Mouse (Mus musculus) lung, embryonic 14.5 days (tissue): Measurements from ENCODE around the gene Parp4. TPM values are rescaled to one million over a fixed set of nuclear protein-coding genes. Genes with fewer than 3 reads are reported as not detected.

Experiments used
- ATAC-seq: fragments of 200-750 bp; cut with Nextera tagmentation; 2 replicates; pipeline ENCODE4 v1.8.0; 2017; ENCODE audit warnings: mild to moderate bottlenecking, moderate TSS enrichment, moderate library complexity; ENCODE audit not compliant: insufficient read depth
- DNase-seq: peaks from one replicate; pipeline ENCODE4 v3.0.0-alpha.2; 2015
- H3K27ac ChIP-seq: fragments of 300-500 bp; sonication (generic); 2 replicates; pipeline ENCODE4 v1.5.1; 2014; ENCODE audit warnings: low read depth, mild to moderate bottlenecking, moderate library complexity
- H3K27me3 ChIP-seq: fragments of 300-500 bp; sonication (generic); 2 replicates; pipeline ENCODE4 v1.6.1; 2014; ENCODE audit warnings: low read length, control low read depth; ENCODE audit not compliant: insufficient read depth
- H3K36me3 ChIP-seq: fragments of 300-500 bp; sonication (generic); 2 replicates; pipeline ENCODE4 v1.6.1; 2014; ENCODE audit warnings: control low read depth; ENCODE audit not compliant: insufficient read depth
- H3K4me1 ChIP-seq: fragments of 300-500 bp; sonication (generic); 2 replicates; pipeline ENCODE4 v1.6.1; 2014; ENCODE audit warnings: antibody characterized with exemption, control low read depth; ENCODE audit not compliant: insufficient read depth
- H3K4me2 ChIP-seq: fragments of 300-500 bp; sonication (generic); 2 replicates; pipeline ENCODE4 v1.6.1; 2014; ENCODE audit warnings: mild to moderate bottlenecking
- H3K4me3 ChIP-seq: fragments of 300-500 bp; sonication (generic); 2 replicates; pipeline ENCODE4 v1.5.1; 2014; ENCODE audit warnings: low read depth, low read length
- H3K9ac ChIP-seq: fragments of 300-500 bp; sonication (generic); 2 replicates; pipeline ENCODE4 v1.6.1; 2014
- H3K9me3 ChIP-seq: fragments of 300-500 bp; sonication (generic); 2 replicates; pipeline ENCODE4 v1.6.1; 2016; ENCODE audit warnings: low read depth, low read length, control low read depth
- CTCF ChIP-seq: IDR thresholded peaks from 2 replicates; pipeline ENCODE4 v1.5.1; 2016; ENCODE audit warnings: antibody characterized with exemption, low read depth
- WGBS: fragments of 180-500 bp; shearing (Covaris S2); extraction: QIAGEN DNeasy Blood & Tissue Kit; methylation state at CpG from one replicate; pipeline ENCODE4 v1.1.7; 2014; 5-methylcytosine and 5-hydroxymethylcytosine counted together
- polyA plus RNA-seq: library from polyadenylated mRNA; unstranded; fragments of >200 nt; fragmentation: Nextera tagmentation; extraction: Ambion mirVana; gene quantifications from 2 replicates; pipeline ENCODE4 v1.2.1, GENCODE M21; 2014

Parp4 gene
- polyA plus RNA-seq, 1 experiment from 2014 or later: 4.0 TPM

DNA sequence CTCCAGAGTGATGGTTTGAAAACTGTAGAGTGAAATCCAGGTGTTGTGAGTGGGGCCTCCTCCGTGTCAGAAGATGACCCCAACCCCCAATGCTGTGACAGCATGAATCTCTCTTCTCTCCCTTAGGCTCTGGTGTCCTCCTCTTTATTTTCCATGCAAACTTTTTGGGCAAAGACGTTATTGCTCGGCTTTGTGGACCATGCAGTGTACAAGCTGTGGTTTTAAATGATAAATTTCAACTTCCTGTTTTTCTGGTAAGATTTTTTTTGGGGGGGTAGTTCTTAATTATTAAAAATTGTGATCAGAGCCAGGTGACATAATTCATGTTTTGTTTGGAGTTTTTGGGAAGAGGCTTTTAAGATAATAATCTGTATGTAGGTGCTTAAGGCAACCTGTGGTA lies 120.1 kb downstream of the Parp4 start:
- no peaks in the 10 kb centered on the region for H3K4me1 ChIP-seq
- no peak overlapping the region for H3K27ac ChIP-seq
- no peak overlapping the region for H3K4me2 ChIP-seq
- no peak for TF ChIP-seq CTCF
- no peak for ATAC-seq
- DNase-seq: no peak
- no peaks in the 10 kb centered on the region for H3K9me3 ChIP-seq
- 65% methylated on average over 3 of the region's 3 CpGs for WGBS
- H3K4me3 ChIP-seq: no peak overlapping the region
- peaks cover 94% of the 10 kb centered on the region for H3K36me3 ChIP-seq
- no peak overlapping the region for H3K9ac ChIP-seq
- H3K27me3 ChIP-seq: no peaks in the 10 kb centered on the region

DNA sequence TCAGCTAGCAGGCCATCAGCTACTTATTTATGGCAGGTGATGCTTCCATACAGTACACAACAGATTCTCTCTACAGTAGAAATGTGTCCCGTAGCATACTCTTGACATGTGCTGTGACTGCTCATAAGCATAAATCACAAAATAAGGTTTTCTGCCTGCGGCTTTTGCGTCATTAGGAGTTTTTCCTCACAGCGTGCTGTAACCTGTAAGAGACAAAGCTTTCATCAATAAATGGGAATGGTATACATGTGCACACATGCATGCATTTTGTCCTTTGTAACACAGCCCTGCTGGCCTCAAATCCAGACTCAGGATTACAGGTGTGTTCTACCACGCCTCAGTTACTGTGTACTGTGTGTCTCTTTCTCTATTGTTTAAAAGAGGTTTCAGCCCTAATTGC lies 122.4 kb downstream of the Parp4 start:
- TF ChIP-seq CTCF: no peak
- H3K9ac ChIP-seq: no peak overlapping the region
- no peak overlapping the region for H3K4me3 ChIP-seq
- H3K27ac ChIP-seq: no peak overlapping the region
- no peak for ATAC-seq
- no peaks in the 10 kb centered on the region for H3K4me1 ChIP-seq
- H3K9me3 ChIP-seq: no peaks in the 10 kb centered on the region
- H3K36me3 ChIP-seq: peaks cover 76% of the 10 kb centered on the region
- H3K4me2 ChIP-seq: no peak overlapping the region
- 90% methylated on average over 5 of the region's 5 CpGs for WGBS
- no peak for DNase-seq
- H3K27me3 ChIP-seq: no peaks in the 10 kb centered on the region

DNA sequence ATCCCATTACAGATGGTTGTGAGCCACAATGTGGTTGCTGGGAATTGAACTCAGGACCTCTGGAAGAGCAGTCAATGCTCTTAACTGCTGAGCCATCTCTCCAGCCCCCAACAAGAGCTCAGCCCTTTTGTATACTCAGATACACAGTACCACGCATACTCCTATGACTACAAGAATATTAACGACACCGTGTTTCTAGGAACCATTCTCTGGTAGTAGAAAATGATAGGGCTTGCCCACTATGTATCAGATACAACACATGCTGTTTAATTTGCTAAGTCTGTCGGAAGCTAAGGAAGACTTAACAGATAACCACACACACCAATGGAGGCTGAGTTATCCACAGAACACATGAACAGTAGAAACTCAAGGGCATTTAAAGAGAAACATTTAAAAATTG lies 127.2 kb downstream of the Parp4 start:
- Histone ChIP-seq H3K4me2 (no peak overlapping the region), H3K27ac (no peak overlapping the region), H3K9me3 (no peaks in the 10 kb centered on the region), H3K4me1 (no peaks in the 10 kb centered on the region), H3K9ac (no peak overlapping the region), H3K36me3 (peaks cover 28% of the 10 kb centered on the region), H3K27me3 (no peaks in the 10 kb centered on the region), H3K4me3 (no peak overlapping the region)
- 94% methylated on average over 4 of the region's 4 CpGs for WGBS
- no peak for TF ChIP-seq CTCF
- no peak for DNase-seq
- ATAC-seq: no peak

DNA sequence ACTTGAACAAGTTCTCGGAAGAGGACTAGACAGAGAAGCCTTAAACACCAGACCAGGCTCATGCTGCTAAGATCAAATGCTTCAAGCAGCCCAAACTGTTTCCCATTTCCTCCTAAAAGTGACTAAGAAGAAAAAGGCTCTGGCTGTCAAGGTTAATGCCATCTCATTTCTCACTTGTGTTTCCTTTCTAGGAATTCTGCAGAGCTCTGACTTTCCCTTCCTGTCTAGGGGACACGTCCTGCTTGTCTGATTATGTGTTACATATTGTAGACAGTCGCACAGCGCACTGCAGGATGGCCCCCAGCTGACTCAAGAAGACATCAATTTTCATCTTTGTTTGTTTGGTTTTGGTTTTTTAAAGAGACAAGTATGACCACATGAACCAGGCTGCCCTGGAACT lies 130.3 kb downstream of the Parp4 start:
- 31% methylated on average over 4 of the region's 4 CpGs for WGBS
- no peak overlapping the region for H3K27ac ChIP-seq
- no peak overlapping the region for H3K4me2 ChIP-seq
- H3K36me3 ChIP-seq: peaks cover 8% of the 10 kb centered on the region
- peak; percentile 53 for DNase-seq
- TF ChIP-seq CTCF: no peak
- no peaks in the 10 kb centered on the region for H3K9me3 ChIP-seq
- H3K4me3 ChIP-seq: no peak overlapping the region
- H3K9ac ChIP-seq: no peak overlapping the region
- no peaks in the 10 kb centered on the region for H3K4me1 ChIP-seq
- ATAC-seq: no peak
- no peaks in the 10 kb centered on the region for H3K27me3 ChIP-seq

Other genes starting within 250 kb of the Parp4 start
- gene Atp12a, start 210.6 kb upstream of the Parp4 start, polyA plus RNA-seq: 1.4 and 1.6 TPM in 2 replicates
- gene Rnf17, start 173.0 kb upstream of the Parp4 start, polyA plus RNA-seq: 0.84 and 2.5 TPM in 2 replicates
- 13.5 and 16.3 TPM in 2 replicates for gene Cenpj, start 194 bp upstream of the Parp4 start, polyA plus RNA-seq
- gene Mphosph8, start 92.6 kb downstream of the Parp4 start, polyA plus RNA-seq: 28.0 and 30.7 TPM in 2 replicates
- gene Pspc1, start 202.7 kb downstream of the Parp4 start, polyA plus RNA-seq: 36.8 and 38.1 TPM in 2 replicates
- gene Zmym5, start 236.1 kb downstream of the Parp4 start, polyA plus RNA-seq: 22.2 and 23.3 TPM in 2 replicates